Mouse (Mus musculus) lung, postnatal 36 days (tissue): ENCODE measurements around the gene Ccdc40.

Experiments
- DNase-seq: peaks from one replicate; pipeline ENCODE4 v3.0.0; 2022; ENCODE audit warnings: mixed read lengths

The Ccdc40 gene

GRCm38 (mm10) chr11:119228091-119228781 lies at the start of gene Ccdc40, which contains the start of gene Tbc1d16:
Ccdc40 (plus strand) TSS chr11:119228572.
Tbc1d16 (minus strand) TSS chr11:119228499.
- peak; percentile 71 for DNase-seq

- DNase-seq, result no peak
These were observed 47.4 kb upstream of the Ccdc40 start for GRCm38 (mm10) chr11:119180824-119181582.

GRCm38 (mm10) chr11:119181861-119182395 lies 46.4 kb upstream of the Ccdc40 start:
- DNase-seq, result no peak

GRCm38 (mm10) chr11:119183684-119184310 lies 44.6 kb upstream of the Ccdc40 start:
- no peak for DNase-seq

GRCm38 (mm10) chr11:119186381-119186780 lies 42.0 kb upstream of the Ccdc40 start:
- no peak for DNase-seq

- DNase-seq, result peak; percentile 79
These were observed 41.2 kb upstream of the Ccdc40 start for GRCm38 (mm10) chr11:119186989-119187799.

- DNase-seq, result no peak
These were observed 40.6 kb upstream of the Ccdc40 start for GRCm38 (mm10) chr11:119187800-119188197.

- DNase-seq, result peak; percentile 63
These were observed 40.0 kb upstream of the Ccdc40 start for GRCm38 (mm10) chr11:119188389-119188788.

- no peak for DNase-seq
These were observed 39.1 kb upstream of the Ccdc40 start for GRCm38 (mm10) chr11:119189319-119189718.

GRCm38 (mm10) chr11:119190498-119190897 lies 37.9 kb upstream of the Ccdc40 start:
- DNase-seq, result peak; percentile 83

GRCm38 (mm10) chr11:119191606-119192081 lies 36.7 kb upstream of the Ccdc40 start:
- DNase-seq, result no peak

- no peak for DNase-seq
These were observed 36.2 kb upstream of the Ccdc40 start for GRCm38 (mm10) chr11:119192176-119192575.

GRCm38 (mm10) chr11:119192605-119193004 lies 35.8 kb upstream of the Ccdc40 start:
- DNase-seq, result no peak

GRCm38 (mm10) chr11:119197618-119198563 lies 30.5 kb upstream of the Ccdc40 start:
- no peak for DNase-seq

- no peak for DNase-seq
These were observed 29.7 kb upstream of the Ccdc40 start for GRCm38 (mm10) chr11:119198564-119199232.

GRCm38 (mm10) chr11:119199233-119199601 lies 29.2 kb upstream of the Ccdc40 start:
- DNase-seq, result no peak

- DNase-seq, result peak; percentile 46
These were observed 24.9 kb upstream of the Ccdc40 start for GRCm38 (mm10) chr11:119203423-119203822.

GRCm38 (mm10) chr11:119205738-119206137 lies 22.6 kb upstream of the Ccdc40 start:
- no peak for DNase-seq

GRCm38 (mm10) chr11:119206562-119206961 lies 21.8 kb upstream of the Ccdc40 start:
- peak; percentile 76 for DNase-seq

- DNase-seq, result no peak
These were observed 20.4 kb upstream of the Ccdc40 start for GRCm38 (mm10) chr11:119207986-119208385.
